Mouse (Mus musculus) ovary, adult 18-20 months (tissue): Measurements from ENCODE around the gene Vwa3a.
A peak's percentile ranks its signal among the peaks of the same experiment; 100 is the strongest.

Experiments used
- DNase-seq: peaks from one replicate; pipeline ENCODE4 v3.0.0; 2022; ENCODE audit warnings: low spot score, mixed read lengths

The Vwa3a gene

GRCm38 (mm10) chr7:120836361-120836760, 97.2 kb downstream of the Vwa3a start:
- no peak for DNase-seq

- peak; percentile 63 for DNase-seq
These were observed 99.5 kb downstream of the Vwa3a start for GRCm38 (mm10) chr7:120838436-120839160.

- no peak for DNase-seq
These were observed 100.7 kb downstream of the Vwa3a start for GRCm38 (mm10) chr7:120839786-120840185.

- DNase-seq, result peak; percentile 83
These were observed 103.4 kb downstream of the Vwa3a start, which contains the start of gene Eef2k for GRCm38 (mm10) chr7:120842345-120843036. Gene Eef2k, plus strand, starts transcription at chr7:120842831.

GRCm38 (mm10) chr7:120843037-120843621, 104.0 kb downstream of the Vwa3a start:
- DNase-seq, result peak; percentile 75

GRCm38 (mm10) chr7:120843852-120844435, 104.8 kb downstream of the Vwa3a start:
- DNase-seq, result no peak

GRCm38 (mm10) chr7:120844689-120845088, 105.6 kb downstream of the Vwa3a start:
- DNase-seq, result no peak

- no peak for DNase-seq
These were observed 109.9 kb downstream of the Vwa3a start for GRCm38 (mm10) chr7:120848831-120849512.

- no peak for DNase-seq
These were observed 111.0 kb downstream of the Vwa3a start for GRCm38 (mm10) chr7:120850165-120850564.
